Mouse (Mus musculus) embryonic facial prominence, embryonic 11.5 days (tissue): ENCODE data around the gene Efnb2. TPM values are rescaled to one million over a fixed set of nuclear protein-coding genes. Genes with fewer than 3 reads are reported as not detected.

Experiments
- ATAC-seq: fragments of 200-750 bp; cut with Nextera tagmentation; replicated peaks from 2 replicates; pipeline ENCODE4 v1.8.0; 2017; ENCODE audit warnings: low read depth; ENCODE audit not compliant: insufficient number of reproducible peaks, low FRiP score, low TSS enrichment
- DNase-seq: peaks from one replicate; pipeline ENCODE4 v3.0.0-alpha.2; 2015; ENCODE audit warnings: low spot score
- H3K27ac ChIP-seq: fragments of 300-500 bp; sonication (generic); replicated peaks from 2 replicates; pipeline ENCODE4 v1.5.1; 2014; ENCODE audit warnings: mild to moderate bottlenecking, low read depth, low read length, control low read depth
- H3K27me3 ChIP-seq: fragments of 300-500 bp; sonication (generic); 2 replicates; pipeline ENCODE4 v1.6.1; 2014; ENCODE audit warnings: mild to moderate bottlenecking, low read length, moderate library complexity, mixed read lengths; ENCODE audit not compliant: control insufficient read depth, insufficient read depth
- H3K36me3 ChIP-seq: fragments of 300-500 bp; sonication (generic); replicated peaks from 2 replicates; pipeline ENCODE4 v1.6.1; 2014; ENCODE audit warnings: low read depth, mild to moderate bottlenecking, low read length, moderate library complexity, mixed read lengths; ENCODE audit not compliant: control insufficient read depth, insufficient read depth
- H3K4me1 ChIP-seq: fragments of 300-500 bp; sonication (generic); 2 replicates; pipeline ENCODE4 v1.6.1; 2014; ENCODE audit warnings: low read length, mixed read lengths; ENCODE audit not compliant: control insufficient read depth, insufficient read depth
- H3K4me2 ChIP-seq: fragments of 300-500 bp; sonication (generic); 2 replicates; pipeline ENCODE4 v1.6.1; 2014; ENCODE audit warnings: low read depth, mild to moderate bottlenecking, control low read depth, low read length, moderate library complexity
- H3K4me3 ChIP-seq: fragments of 300-500 bp; sonication (generic); 2 replicates; pipeline ENCODE4 v1.5.1; 2014; ENCODE audit warnings: low read depth, low read length, control low read depth
- H3K9ac ChIP-seq: fragments of 300-500 bp; sonication (generic); replicated peaks from 2 replicates; pipeline ENCODE4 v1.6.1; 2014; ENCODE audit warnings: mild to moderate bottlenecking, control low read depth, low read length
- H3K9me3 ChIP-seq: fragments of 300-500 bp; sonication (generic); replicated peaks from 2 replicates; pipeline ENCODE4 v1.6.1; 2016; ENCODE audit warnings: mild to moderate bottlenecking, low read length, inconsistent platforms, mixed read lengths; ENCODE audit not compliant: control insufficient read depth
- WGBS: fragments of 180-500 bp; shearing (Covaris S2); extraction: QIAGEN DNeasy Blood & Tissue Kit; methylation state at CpG from one replicate; pipeline ENCODE4 v1.1.7; 2014; 5-methylcytosine and 5-hydroxymethylcytosine counted together
- polyA plus RNA-seq: library from polyadenylated mRNA; unstranded; fragments of >200 nt; fragmentation: Nextera tagmentation; extraction: Ambion mirVana; gene quantifications from 2 replicates; pipeline ENCODE4 v1.2.1, GENCODE M21; 2014

The Efnb2 gene
- polyA plus RNA-seq, 1 experiment from 2014 or later, result 38.9 TPM

DNA sequence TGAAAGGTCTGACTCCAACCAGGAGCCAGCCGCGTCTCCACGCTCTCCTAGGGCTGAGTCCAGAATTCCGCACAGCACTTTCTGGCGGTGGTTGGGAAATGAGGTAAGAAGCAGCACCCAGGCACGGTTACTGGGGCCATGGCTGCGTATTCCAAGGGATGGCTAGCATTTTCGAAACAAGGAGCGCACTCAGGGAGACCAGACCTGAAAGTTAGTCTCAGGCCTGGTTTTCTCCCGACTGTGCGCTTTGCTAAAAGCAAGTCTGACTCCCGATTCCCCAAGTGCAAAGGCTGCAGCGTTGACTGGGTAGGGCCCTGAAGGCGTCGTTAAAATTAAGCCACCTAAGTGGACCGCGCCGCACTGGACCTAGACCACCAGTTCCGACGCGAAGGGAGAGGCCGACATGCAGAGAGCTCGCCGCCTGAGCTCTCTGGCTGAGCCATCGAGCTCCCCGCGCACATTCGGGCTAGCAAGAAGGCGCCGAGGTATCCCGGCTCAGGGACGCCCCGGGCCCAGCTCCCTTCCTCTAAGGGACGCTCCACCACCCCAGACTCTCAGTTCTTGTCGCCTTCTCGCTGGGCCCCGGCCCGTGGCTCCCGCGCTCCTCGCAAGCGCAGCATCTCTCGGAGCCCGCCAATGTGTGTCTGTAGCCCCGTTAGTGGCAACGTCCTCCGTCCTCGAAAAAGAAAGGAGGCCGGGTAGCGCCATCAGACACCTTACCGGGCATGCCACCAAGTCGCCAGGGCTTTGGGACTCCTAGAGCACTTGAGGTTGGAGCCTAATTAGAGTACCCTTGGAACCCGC is 1.3 kb downstream of the Efnb2 start:
- H3K36me3 ChIP-seq, result no peaks in the 10 kb centered on the region
- H3K27ac ChIP-seq, result peak overlapping the region; percentile 84
- no peaks in the 10 kb centered on the region for H3K27me3 ChIP-seq
- peak overlapping the region; percentile 95 for H3K9ac ChIP-seq
- no peaks in the 10 kb centered on the region for H3K9me3 ChIP-seq
- no peaks in the 10 kb centered on the region for H3K4me1 ChIP-seq
- DNase-seq (peak; percentile 51), ATAC-seq (no peak)
- H3K4me3 ChIP-seq, result peak overlapping the region; percentile 93
- WGBS, result under 1% methylated on average over 53 of the region's 53 CpGs
- peak overlapping the region; percentile 88 for H3K4me2 ChIP-seq

DNA sequence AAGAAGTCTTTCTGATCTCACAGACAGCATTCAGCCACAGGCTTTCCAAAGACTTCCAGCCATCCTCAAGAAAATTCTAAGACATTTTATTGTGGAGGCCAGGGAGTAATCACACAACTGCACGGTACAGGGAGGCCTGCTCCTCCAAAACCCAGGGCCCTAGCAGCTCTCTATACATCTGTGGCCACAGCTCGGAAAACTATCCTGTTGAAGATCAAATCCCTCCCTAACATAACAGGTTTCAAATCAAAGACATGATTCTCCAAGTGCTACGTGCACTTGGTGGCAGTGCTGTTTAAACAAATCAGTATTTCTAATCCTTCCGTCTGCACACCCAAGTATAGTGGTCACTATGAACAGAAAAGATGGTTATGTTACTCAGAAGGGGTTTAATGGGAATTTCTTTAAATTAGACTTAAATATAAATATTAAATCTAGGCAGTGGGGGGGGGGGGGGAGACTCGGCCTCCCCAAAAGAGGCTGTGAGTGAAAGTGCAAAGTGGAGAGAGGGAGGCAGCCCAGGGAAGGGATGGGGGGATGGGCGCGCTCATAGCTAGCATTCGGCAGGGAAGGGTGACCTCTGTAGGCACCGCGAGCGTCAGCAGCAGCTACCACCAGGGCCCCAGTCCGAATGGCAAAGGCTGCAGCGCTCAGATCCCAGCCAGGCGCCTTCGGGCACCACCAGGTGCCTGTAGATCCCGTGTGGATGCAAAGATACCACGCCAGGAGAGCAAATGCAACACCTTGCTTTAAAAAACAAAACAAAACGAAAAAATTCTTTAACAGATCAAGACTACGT is 2.4 kb downstream of the Efnb2 start:
- H3K27ac ChIP-seq, result 0 out of 2 replicates have a peak overlapping the region, but pooled peaks have one; percentile 17
- peak overlapping the region; percentile 95 for H3K9ac ChIP-seq
- 2% methylated on average over 19 of the region's 19 CpGs for whole genome bisulfite sequencing
- no peaks in the 10 kb centered on the region for H3K4me1 ChIP-seq
- H3K9me3 ChIP-seq, result no peaks in the 10 kb centered on the region
- H3K4me3 ChIP-seq, result peak overlapping the region; percentile 93
- ATAC-seq (0 out of 2 replicates have a peak, but pooled peaks have one; percentile 15), DNase-seq (peak; percentile 91)
- H3K27me3 ChIP-seq, result no peaks in the 10 kb centered on the region
- no peaks in the 10 kb centered on the region for H3K36me3 ChIP-seq
- H3K4me2 ChIP-seq, result peak overlapping the region; percentile 88

- ATAC-seq, result no peak
- Histone ChIP-seq H3K4me3 (peak overlapping the region; percentile 93), H3K4me1 (no peaks in the 10 kb centered on the region), H3K9me3 (no peaks in the 10 kb centered on the region), H3K9ac (peak overlapping the region; percentile 43), H3K36me3 (no peaks in the 10 kb centered on the region), H3K27me3 (no peaks in the 10 kb centered on the region), H3K27ac (no peak overlapping the region), H3K4me2 (peak overlapping the region; percentile 88)
- DNase-seq, result peak; percentile 35
- 19% methylated on average over 5 of the region's 5 CpGs for WGBS
Observed at GRCm38 (mm10) chr8:8657692-8658355, 3.2 kb downstream of the Efnb2 start.

GRCm38 (mm10) chr8:8656578-8657441 is 4.2 kb downstream of the Efnb2 start:
- peak; percentile 46 for DNase-seq
- H3K9me3 ChIP-seq, result no peaks in the 10 kb centered on the region
- H3K4me3 ChIP-seq, result peak overlapping the region; percentile 93
- no peaks in the 10 kb centered on the region for H3K4me1 ChIP-seq
- WGBS, result 8% methylated on average over 14 of the region's 14 CpGs
- no peaks in the 10 kb centered on the region for H3K36me3 ChIP-seq
- peak overlapping the region; percentile 11 for H3K9ac ChIP-seq
- no peak for ATAC-seq
- H3K4me2 ChIP-seq, result peak overlapping the region; percentile 88
- H3K27me3 ChIP-seq, result no peaks in the 10 kb centered on the region
- H3K27ac ChIP-seq, result no peak overlapping the region

- no peak overlapping the region for H3K9ac ChIP-seq
- no peaks in the 10 kb centered on the region for H3K36me3 ChIP-seq
- peak overlapping the region; percentile 93 for H3K4me3 ChIP-seq
- H3K27me3 ChIP-seq, result no peaks in the 10 kb centered on the region
- no peaks in the 10 kb centered on the region for H3K9me3 ChIP-seq
- peak; percentile 59 for DNase-seq
- 17% methylated on average over 24 of the region's 24 CpGs for WGBS
- no peak overlapping the region for H3K27ac ChIP-seq
- no peaks in the 10 kb centered on the region for H3K4me1 ChIP-seq
- no peak for ATAC-seq
- H3K4me2 ChIP-seq, result peak overlapping the region; percentile 36
Observed at GRCm38 (mm10) chr8:8655346-8656340, 5.4 kb downstream of the Efnb2 start.

- Histone ChIP-seq H3K9me3 (no peaks in the 10 kb centered on the region), H3K9ac (no peak overlapping the region), H3K4me2 (no peak overlapping the region), H3K27me3 (no peaks in the 10 kb centered on the region), H3K4me1 (no peaks in the 10 kb centered on the region; the same call in 1 of the 2 replicates), H3K27ac (no peak overlapping the region), H3K36me3 (no peaks in the 10 kb centered on the region), H3K4me3 (no peak overlapping the region)
- no peak for ATAC-seq
- WGBS, result 56% methylated on average over 12 of the region's 12 CpGs
- no peak for DNase-seq
Observed at GRCm38 (mm10) chr8:8653906-8654489, 7.0 kb downstream of the Efnb2 start.
